Mouse (Mus musculus) yolk sac, embryonic 10.5 days (tissue): Measurements from ENCODE around the gene Galnt10.

Experiments
- DNase-seq: peaks from one replicate; pipeline ENCODE4 v3.0.0-alpha.2; 2017; ENCODE audit warnings: low spot score

Galnt10 gene

DNA sequence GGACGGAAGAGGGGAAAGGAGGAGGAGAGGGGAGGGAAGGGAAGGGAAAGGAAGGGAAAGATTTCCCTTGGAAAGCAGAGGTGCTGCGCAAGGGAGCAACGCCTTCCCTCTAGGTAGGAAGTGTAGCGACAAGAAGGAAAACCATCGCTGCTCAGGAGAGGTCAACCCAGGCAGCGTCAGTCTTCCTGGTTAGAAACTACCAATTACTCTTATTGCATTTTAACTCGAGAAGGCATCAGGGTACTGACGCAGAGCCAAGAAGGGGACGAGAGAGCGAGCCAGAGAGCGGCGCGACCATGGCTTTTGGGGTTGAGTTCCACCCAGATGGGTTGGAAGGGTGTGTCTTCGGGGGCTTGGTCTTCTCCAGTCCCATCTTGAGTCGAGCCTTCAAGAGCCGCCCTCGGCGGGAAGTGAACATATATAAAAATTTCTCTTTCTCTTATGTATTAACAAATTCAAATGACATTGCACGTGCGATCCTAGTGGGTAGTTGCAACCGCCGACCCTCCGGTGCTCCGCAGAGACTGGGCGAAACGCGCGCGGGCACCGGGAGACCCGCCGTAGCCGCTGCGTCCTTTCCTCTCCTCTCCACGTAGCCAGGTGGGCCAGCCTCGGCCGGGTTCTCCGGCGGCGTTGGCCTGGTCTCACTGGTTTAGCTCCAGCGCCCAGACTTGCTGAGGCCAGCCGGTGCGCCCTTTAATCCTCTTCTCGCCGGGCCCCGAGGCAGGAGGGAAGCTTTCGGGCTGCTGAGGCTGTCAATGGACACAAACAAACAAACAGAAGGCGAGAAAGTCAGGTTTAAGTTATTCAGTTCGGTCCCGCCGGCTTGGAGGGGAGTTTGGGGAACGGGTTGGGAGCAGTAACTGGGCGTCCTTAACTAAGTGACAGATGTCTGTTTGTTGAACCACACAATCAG is 184.0 kb downstream of the Galnt10 start:
- DNase-seq: no peak

GRCm38 (mm10) chr11:57829871-57830775 is 184.9 kb downstream of the Galnt10 start:
- DNase-seq: peak; percentile 29

DNA sequence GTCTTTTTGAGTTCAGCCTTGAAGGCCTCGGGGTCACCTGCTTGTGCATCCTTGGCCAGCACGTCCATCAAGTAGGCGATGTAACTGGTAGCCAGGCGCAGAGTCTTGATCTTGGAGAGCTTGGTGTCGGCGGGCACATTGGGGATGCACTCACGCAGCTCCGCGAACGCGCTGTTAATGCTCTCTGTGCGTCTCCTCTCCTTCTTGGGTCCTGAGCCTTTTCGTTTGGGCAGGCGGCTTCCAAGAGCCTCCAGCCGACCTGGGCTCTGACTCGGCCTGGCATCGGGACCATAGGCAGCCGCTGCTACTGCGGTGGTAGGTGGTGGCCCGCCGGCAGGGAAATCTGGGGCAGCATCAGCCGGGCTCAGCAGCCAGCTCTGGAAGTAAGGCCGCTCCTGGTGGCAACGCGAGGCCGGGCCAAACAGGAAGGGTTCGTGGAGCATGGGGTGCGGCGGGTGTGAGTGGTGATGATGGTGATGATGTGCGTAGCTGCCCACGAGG is 186.1 kb downstream of the Galnt10 start:
- no peak for DNase-seq

GRCm38 (mm10) chr11:57831861-57832260 is 186.6 kb downstream of the Galnt10 start:
- peak; percentile 83 for DNase-seq

DNA sequence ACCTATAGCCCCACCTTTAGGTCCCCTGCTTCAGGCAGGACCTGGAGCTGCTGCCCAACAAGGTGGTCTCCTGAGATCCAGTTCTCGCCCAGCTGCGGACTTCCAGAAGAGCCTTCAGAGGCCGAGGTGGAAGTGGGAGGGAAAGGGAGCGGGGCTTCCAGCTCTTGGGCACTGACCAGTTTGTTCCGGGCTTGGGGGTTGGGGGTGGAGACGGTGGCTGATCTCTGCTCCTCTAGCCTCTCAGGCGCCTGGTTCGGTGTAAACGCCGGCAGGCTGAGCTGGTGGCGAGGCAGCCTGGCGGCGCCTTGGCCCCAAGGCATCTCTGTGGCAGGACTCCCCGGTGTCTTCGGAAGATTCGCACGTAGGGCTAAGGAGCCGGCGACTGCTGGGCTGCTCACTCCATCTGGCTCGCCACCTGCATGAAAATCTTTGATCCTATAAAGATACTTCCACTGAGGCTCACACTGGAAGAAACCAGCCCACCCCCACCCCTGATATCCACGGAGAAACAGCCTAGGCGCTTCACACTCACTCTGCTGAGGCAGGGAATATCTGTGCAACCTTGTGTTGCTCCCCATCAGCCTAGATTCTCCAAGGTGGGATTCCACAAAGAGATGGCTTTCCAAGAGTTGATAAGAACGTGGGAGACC is 187.4 kb downstream of the Galnt10 start, which contains the start of gene Hand1:
Gene Hand1, minus strand, starts transcription at position 267 of the 650 bp plus-strand sequence.
- DNase-seq: peak; percentile 45

GRCm38 (mm10) chr11:57833296-57833977 is 188.2 kb downstream of the Galnt10 start:
- no peak for DNase-seq

- no peak for DNase-seq
Measured at GRCm38 (mm10) chr11:57834031-57834430, 188.8 kb downstream of the Galnt10 start.

DNA sequence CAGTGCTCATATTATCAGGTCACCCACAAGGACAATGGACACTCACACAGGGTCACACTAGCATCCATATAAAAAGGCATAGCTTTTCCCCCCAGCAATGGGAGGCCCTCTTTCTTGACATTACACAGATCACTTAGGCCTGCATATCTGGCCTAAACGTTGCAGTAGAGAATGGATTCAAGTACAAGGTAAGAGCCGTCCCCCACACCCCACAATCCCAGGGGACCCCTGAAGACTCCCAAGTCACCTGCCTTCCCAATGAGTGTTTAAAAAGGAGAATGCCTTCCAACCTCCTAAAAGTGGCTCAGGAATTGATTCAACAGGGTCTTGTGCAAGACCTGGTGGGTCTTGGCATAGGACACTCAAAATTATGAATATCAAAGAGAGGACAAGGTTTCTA is 190.1 kb downstream of the Galnt10 start:
- DNase-seq: no peak

DNA sequence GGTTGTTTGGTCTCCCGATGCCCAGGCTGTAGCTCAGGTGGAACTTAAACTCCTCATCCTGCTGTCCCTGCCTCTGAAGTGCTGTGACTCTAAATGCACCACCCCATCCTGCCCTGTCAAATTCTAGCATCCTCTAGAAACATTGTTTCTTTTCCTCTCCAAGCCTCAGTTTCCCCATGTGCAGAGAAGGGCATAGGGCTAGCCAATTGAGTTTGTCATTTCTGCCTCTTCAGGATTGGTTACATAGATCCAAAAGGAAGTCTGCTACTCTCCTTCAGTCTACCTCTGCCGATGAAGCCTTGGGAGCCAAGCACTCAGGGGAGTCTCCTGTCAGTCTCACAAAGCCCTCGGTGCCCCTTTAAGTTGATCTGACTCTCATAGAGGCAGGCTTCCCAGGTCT is 190.7 kb downstream of the Galnt10 start:
- DNase-seq: no peak

DNA sequence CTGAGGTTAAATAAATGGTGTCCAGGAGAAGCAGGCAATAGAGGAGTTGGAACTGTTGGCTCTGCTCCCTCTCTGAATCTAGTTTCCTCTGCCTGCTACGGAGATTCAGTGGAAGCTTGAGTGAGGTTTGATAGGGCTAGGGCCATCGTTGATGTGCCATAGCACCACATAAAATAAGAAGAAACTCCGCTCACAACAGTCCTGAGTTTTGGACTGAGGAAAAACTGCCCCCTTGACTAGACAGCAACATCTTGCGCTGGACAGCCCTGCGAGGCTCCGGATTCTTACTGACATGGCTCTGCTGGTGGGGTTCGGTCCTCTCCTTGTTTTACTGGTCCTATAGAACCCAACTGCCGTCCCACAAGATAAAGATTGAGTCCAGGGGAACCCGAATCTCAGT is 191.2 kb downstream of the Galnt10 start:
- DNase-seq: no peak
